Mouse (Mus musculus): Measurements from ENCODE around the gene Pcolce. TPM values are rescaled to one million over a fixed set of nuclear protein-coding genes. Genes with fewer than 3 reads are reported as not detected.

The Pcolce gene
- 3.5 TPM in 1 of 2 replicates, not detected in the other for total RNA-seq (2014; fragmentation: Nextera tagmentation)
- total RNA-seq (2017) = 0.34 TPM in 1 of 2 replicates, not detected in the other

- ATAC-seq (replicated peaks; ENCODE audit: low FRiP score, low TSS enrichment, poor library complexity, severe bottlenecking) = no peak
Measured at GRCm38 (mm10) chr5:137613550-137613949, at the start of gene Pcolce. TSS of gene Pcolce (minus strand) at chr5:137613784.

GRCm38 (mm10) chr5:137663057-137663456 is 49.5 kb upstream of the Pcolce start:
- ATAC-seq (replicated peaks; ENCODE audit: low FRiP score, low TSS enrichment, poor library complexity, severe bottlenecking) = no peak

GRCm38 (mm10) chr5:137660064-137660688 is 46.6 kb upstream of the Pcolce start:
- ATAC-seq (replicated peaks; ENCODE audit: low FRiP score, low TSS enrichment, poor library complexity, severe bottlenecking) = no peak

GRCm38 (mm10) chr5:137656977-137657376 is 43.4 kb upstream of the Pcolce start:
- ATAC-seq (replicated peaks; ENCODE audit: low FRiP score, low TSS enrichment, poor library complexity, severe bottlenecking) = peak; percentile 59

- ATAC-seq (replicated peaks; ENCODE audit: low FRiP score, low TSS enrichment, poor library complexity, severe bottlenecking) = peak; percentile 16; the same call in 1 of the 2 replicates
Measured at GRCm38 (mm10) chr5:137654746-137655145, 41.2 kb upstream of the Pcolce start.

- ATAC-seq (replicated peaks; ENCODE audit: low FRiP score, low TSS enrichment, poor library complexity, severe bottlenecking) = no peak
Measured at GRCm38 (mm10) chr5:137653366-137653765, 39.8 kb upstream of the Pcolce start.

- no peak for ATAC-seq (replicated peaks; ENCODE audit: low FRiP score, low TSS enrichment, poor library complexity, severe bottlenecking)
Measured at GRCm38 (mm10) chr5:137652474-137652873, 38.9 kb upstream of the Pcolce start.

- peak; percentile 42 for ATAC-seq (replicated peaks; ENCODE audit: low FRiP score, low TSS enrichment, poor library complexity, severe bottlenecking)
Measured at GRCm38 (mm10) chr5:137649669-137650571, 36.3 kb upstream of the Pcolce start.

GRCm38 (mm10) chr5:137649251-137649650 is 35.7 kb upstream of the Pcolce start:
- no peak for ATAC-seq (replicated peaks; ENCODE audit: low FRiP score, low TSS enrichment, poor library complexity, severe bottlenecking)

- peak; percentile 27 for ATAC-seq (replicated peaks; ENCODE audit: low FRiP score, low TSS enrichment, poor library complexity, severe bottlenecking)
Measured at GRCm38 (mm10) chr5:137647827-137648601, 34.4 kb upstream of the Pcolce start.

GRCm38 (mm10) chr5:137645652-137646091 is 32.1 kb upstream of the Pcolce start, which contains the start of gene Irs3:
TSS of gene Irs3 (minus strand) at chr5:137645714.
- ATAC-seq (replicated peaks; ENCODE audit: low FRiP score, low TSS enrichment, poor library complexity, severe bottlenecking) = peak; percentile 62

- ATAC-seq (replicated peaks; ENCODE audit: low FRiP score, low TSS enrichment, poor library complexity, severe bottlenecking) = peak; percentile 60
Measured at GRCm38 (mm10) chr5:137645091-137645651, 31.6 kb upstream of the Pcolce start.

- ATAC-seq (replicated peaks; ENCODE audit: low FRiP score, low TSS enrichment, poor library complexity, severe bottlenecking) = no peak
Measured at GRCm38 (mm10) chr5:137644484-137644883, 30.9 kb upstream of the Pcolce start.

- ATAC-seq (replicated peaks; ENCODE audit: low FRiP score, low TSS enrichment, poor library complexity, severe bottlenecking) = no peak
Measured at GRCm38 (mm10) chr5:137642886-137643285, 29.3 kb upstream of the Pcolce start.

GRCm38 (mm10) chr5:137641054-137641453 is 27.5 kb upstream of the Pcolce start, which contains the start of gene Sap25:
TSS of gene Sap25 (plus strand) at chr5:137641334.
- no peak for ATAC-seq (replicated peaks; ENCODE audit: low FRiP score, low TSS enrichment, poor library complexity, severe bottlenecking)

- ATAC-seq (replicated peaks; ENCODE audit: low FRiP score, low TSS enrichment, poor library complexity, severe bottlenecking) = no peak
Measured at GRCm38 (mm10) chr5:137639472-137639871, 25.9 kb upstream of the Pcolce start.

GRCm38 (mm10) chr5:137633397-137634084 is 20.0 kb upstream of the Pcolce start:
- no peak for ATAC-seq (replicated peaks; ENCODE audit: low FRiP score, low TSS enrichment, poor library complexity, severe bottlenecking)

- ATAC-seq (replicated peaks; ENCODE audit: low FRiP score, low TSS enrichment, poor library complexity, severe bottlenecking) = no peak
Measured at GRCm38 (mm10) chr5:137631591-137631990, 18.0 kb upstream of the Pcolce start.

- no peak for ATAC-seq (replicated peaks; ENCODE audit: low FRiP score, low TSS enrichment, poor library complexity, severe bottlenecking)
Measured at GRCm38 (mm10) chr5:137631171-137631570, 17.6 kb upstream of the Pcolce start.

Measured in megakaryocyte-erythroid progenitor cell, adult 5-6 weeks (primary cell).